Mouse (Mus musculus): Measurements from ENCODE around the gene Gria3.

DNA sequence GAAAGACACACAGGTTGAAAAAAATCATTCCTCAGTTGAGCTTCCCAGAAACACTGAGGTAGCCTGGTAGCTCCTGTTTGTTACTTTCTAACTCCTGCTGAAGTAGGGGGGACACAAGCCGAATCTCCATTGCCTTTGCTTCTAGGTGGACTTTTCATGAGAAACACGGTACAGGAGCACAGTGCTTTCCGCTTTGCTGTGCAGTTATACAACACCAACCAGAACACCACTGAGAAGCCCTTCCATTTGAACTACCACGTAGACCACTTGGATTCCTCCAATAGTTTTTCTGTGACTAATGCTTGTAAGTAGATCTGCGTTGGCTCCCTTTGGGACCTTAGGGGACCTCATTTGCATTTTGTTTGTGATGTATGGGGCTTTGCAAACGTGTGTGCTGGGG lies 2.0 kb downstream of the Gria3 start:
- TF ChIP-seq CTCF (IDR thresholded peaks at IDR 0.05; ENCODE audit: borderline replicate concordance, insufficient read depth, low read depth, low read length): no peak
- no peak for TF ChIP-seq POLR2A (IDR thresholded peaks at IDR 0.05; ENCODE audit: borderline replicate concordance, insufficient read depth, low read length)

All from cerebellum, adult 2 months (tissue).